Mouse (Mus musculus) kidney, adult 9 months (tissue): Measurements from ENCODE around the gene Rela.

Experiments used
- DNase-seq: peaks from one replicate; pipeline ENCODE4 v3.0.0; 2022

The Rela gene

GRCm38 (mm10) chr19:5636571-5637041 is 677 bp upstream of the Rela start:
- DNase-seq: peak; percentile 77

- no peak for DNase-seq
Measured at GRCm38 (mm10) chr19:5638416-5639005, 1.2 kb downstream of the Rela start.

GRCm38 (mm10) chr19:5640339-5640738 is 3.1 kb downstream of the Rela start:
- DNase-seq: no peak

- DNase-seq: no peak
Measured at GRCm38 (mm10) chr19:5641021-5641420, 3.7 kb downstream of the Rela start.

GRCm38 (mm10) chr19:5641641-5642040 is 4.4 kb downstream of the Rela start:
- no peak for DNase-seq

- no peak for DNase-seq
Measured at GRCm38 (mm10) chr19:5645280-5645679, 8.0 kb downstream of the Rela start.

GRCm38 (mm10) chr19:5646731-5647330 is 9.5 kb downstream of the Rela start:
- no peak for DNase-seq

- no peak for DNase-seq
Measured at GRCm38 (mm10) chr19:5647791-5648190, 10.5 kb downstream of the Rela start.

- DNase-seq: peak; percentile 81
Measured at GRCm38 (mm10) chr19:5648401-5649297, 11.4 kb downstream of the Rela start.

GRCm38 (mm10) chr19:5649298-5649741 is 12.0 kb downstream of the Rela start:
- peak; percentile 75 for DNase-seq

- no peak for DNase-seq
Measured at GRCm38 (mm10) chr19:5651502-5652274, 14.4 kb downstream of the Rela start.

- no peak for DNase-seq
Measured at GRCm38 (mm10) chr19:5652570-5652969, 15.3 kb downstream of the Rela start.

GRCm38 (mm10) chr19:5653969-5654719 is 16.9 kb downstream of the Rela start:
- no peak for DNase-seq

GRCm38 (mm10) chr19:5654720-5655298 is 17.5 kb downstream of the Rela start:
- no peak for DNase-seq

- peak; percentile 57 for DNase-seq
Measured at GRCm38 (mm10) chr19:5660942-5661751, 23.9 kb downstream of the Rela start.

GRCm38 (mm10) chr19:5662310-5662709 is 25.0 kb downstream of the Rela start:
- DNase-seq: no peak

- peak; percentile 94 for DNase-seq
Measured at GRCm38 (mm10) chr19:5662981-5663913, 26.0 kb downstream of the Rela start, which contains the start of gene Sipa1. Gene Sipa1 (minus strand): TSS chr19:5663707.

GRCm38 (mm10) chr19:5664669-5665257 is 27.5 kb downstream of the Rela start:
- no peak for DNase-seq

GRCm38 (mm10) chr19:5665465-5665864 is 28.2 kb downstream of the Rela start:
- no peak for DNase-seq
